Mouse (Mus musculus) heart, embryonic 13.5 days (tissue): ENCODE measurements around the gene Nup210l. TPM values are rescaled to one million over a fixed set of nuclear protein-coding genes. Genes with fewer than 3 reads are reported as not detected.

ENCODE experiments used
- ATAC-seq: fragments of 200-750 bp; cut with Nextera tagmentation; 2 replicates; pipeline ENCODE4 v1.8.0; 2017; ENCODE audit warnings: moderate TSS enrichment; ENCODE audit not compliant: insufficient number of reproducible peaks, low FRiP score, low TSS enrichment; ENCODE audit errors: extremely low read depth
- H3K27ac ChIP-seq: fragments of 300-500 bp; sonication (generic); replicated peaks from 2 replicates; pipeline ENCODE4 v1.5.1; 2015; ENCODE audit warnings: moderate library complexity, mild to moderate bottlenecking, inconsistent platforms
- H3K27me3 ChIP-seq: fragments of 300-500 bp; sonication (generic); replicated peaks from 2 replicates; pipeline ENCODE4 v1.6.1; 2015; ENCODE audit warnings: mild to moderate bottlenecking, inconsistent platforms
- H3K36me3 ChIP-seq: fragments of 300-500 bp; sonication (generic); 2 replicates; pipeline ENCODE4 v1.6.1; 2015; ENCODE audit warnings: mild to moderate bottlenecking, inconsistent platforms
- H3K4me1 ChIP-seq: fragments of 300-500 bp; sonication (generic); 2 replicates; pipeline ENCODE4 v1.6.1; 2015; ENCODE audit warnings: inconsistent platforms
- H3K4me2 ChIP-seq: fragments of 300-500 bp; sonication (generic); 2 replicates; pipeline ENCODE4 v1.6.1; 2015; ENCODE audit warnings: inconsistent platforms, mild to moderate bottlenecking, moderate library complexity
- H3K4me3 ChIP-seq: fragments of 300-500 bp; sonication (generic); 2 replicates; pipeline ENCODE4 v1.5.1; 2015; ENCODE audit warnings: moderate library complexity, mild to moderate bottlenecking, inconsistent platforms
- H3K9ac ChIP-seq: fragments of 300-500 bp; sonication (generic); 2 replicates; pipeline ENCODE4 v1.6.1; 2015; ENCODE audit warnings: inconsistent platforms, mild to moderate bottlenecking, moderate library complexity
- H3K9me3 ChIP-seq: fragments of 300-500 bp; sonication (generic); 2 replicates; pipeline ENCODE4 v1.6.1; 2016; ENCODE audit warnings: inconsistent platforms
- WGBS: fragments of 180-500 bp; shearing (Covaris S2); methylation state at CpG from one replicate; pipeline ENCODE4 v1.1.7; 2015; ENCODE audit warnings: mixed read lengths; 5-methylcytosine and 5-hydroxymethylcytosine counted together
- polyA plus RNA-seq: library from polyadenylated mRNA; unstranded; fragments of >200 nt; fragmentation: Nextera tagmentation; extraction: Ambion mirVana; gene quantifications from 2 replicates; pipeline ENCODE4 v1.2.1, GENCODE M21; 2015

The Nup210l gene
- polyA plus RNA-seq, 1 experiment from 2014 or later = 0.31 TPM

GRCm38 (mm10) chr3:90132745-90133144 lies 28.8 kb downstream of the Nup210l start:
- ATAC-seq = no peak
- WGBS = 70% methylated on average over 3 of the region's 3 CpGs

DNA sequence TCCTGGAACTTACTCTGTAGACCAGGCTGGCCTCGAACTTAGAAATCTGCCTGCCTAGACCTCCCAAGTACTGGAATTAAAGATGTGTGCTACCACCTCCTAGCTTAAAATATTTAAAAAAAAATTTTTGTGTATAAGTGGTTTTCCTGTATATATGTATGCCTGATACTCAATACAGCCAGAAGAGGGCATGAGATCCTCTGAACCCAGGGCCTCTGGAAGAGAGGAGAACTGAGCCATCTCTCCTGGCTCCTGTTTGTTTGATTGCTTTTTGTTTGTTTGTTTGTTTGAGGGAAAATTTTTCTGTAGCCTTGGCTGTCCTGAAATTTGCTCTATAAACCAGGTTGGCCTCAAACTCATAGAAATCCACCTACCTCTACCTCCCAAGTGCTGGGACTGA lies 29.4 kb downstream of the Nup210l start:
- Histone ChIP-seq H3K36me3 (no peaks in the 10 kb centered on the region), H3K27me3 (no peaks in the 10 kb centered on the region), H3K27ac (no peak overlapping the region), H3K4me3 (no peak overlapping the region), H3K4me1 (no peaks in the 10 kb centered on the region), H3K9ac (no peak overlapping the region), H3K4me2 (no peak overlapping the region), H3K9me3 (no peaks in the 10 kb centered on the region)
- WGBS = 77% methylated on average over 1 of the region's 1 CpGs
- ATAC-seq = no peak

More at GRCm38 (mm10) chr3:90132745-90133144, 28.8 kb downstream of the Nup210l start:
- Histone ChIP-seq H3K9me3 (no peaks in the 10 kb centered on the region), H3K9ac (no peak overlapping the region), H3K4me1 (no peaks in the 10 kb centered on the region), H3K27me3 (no peaks in the 10 kb centered on the region), H3K36me3 (no peaks in the 10 kb centered on the region), H3K4me2 (no peak overlapping the region), H3K4me3 (no peak overlapping the region), H3K27ac (no peak overlapping the region)

DNA sequence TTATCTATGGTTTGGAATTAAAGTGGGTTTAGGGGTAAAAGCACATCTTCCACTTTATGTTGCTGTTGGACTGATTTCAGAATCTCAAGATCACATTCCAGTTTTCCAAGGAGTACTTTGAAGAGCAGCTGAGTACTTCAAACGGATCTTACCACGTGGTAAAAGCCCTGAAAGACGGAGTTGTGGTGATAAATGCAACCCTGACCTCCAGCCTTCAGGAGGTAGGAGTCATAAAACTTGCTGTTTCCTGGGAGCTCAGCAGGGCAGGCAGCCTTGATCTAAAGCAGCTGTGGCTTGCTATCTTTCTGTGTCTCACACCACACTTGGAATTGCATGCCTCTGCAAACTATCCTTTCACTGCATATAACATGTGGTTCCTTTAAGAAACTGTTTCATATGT lies 30.6 kb downstream of the Nup210l start:
- H3K27ac ChIP-seq = no peak overlapping the region

GRCm38 (mm10) chr3:90134993-90135392 lies 31.1 kb downstream of the Nup210l start:
- H3K4me2 ChIP-seq = no peak overlapping the region
- no peaks in the 10 kb centered on the region for H3K36me3 ChIP-seq
- no peak overlapping the region for H3K4me3 ChIP-seq
- no peaks in the 10 kb centered on the region for H3K27me3 ChIP-seq
- no peak overlapping the region for H3K9ac ChIP-seq
- no peak overlapping the region for H3K27ac ChIP-seq
- H3K4me1 ChIP-seq = no peaks in the 10 kb centered on the region
- ATAC-seq = no peak
- 81% methylated on average over 5 of the region's 5 CpGs for WGBS
- no peaks in the 10 kb centered on the region for H3K9me3 ChIP-seq

More for the DNA sequence above, 30.6 kb downstream of the Nup210l start:
- Histone ChIP-seq H3K27me3 (no peaks in the 10 kb centered on the region), H3K4me3 (no peak overlapping the region), H3K4me1 (no peaks in the 10 kb centered on the region), H3K36me3 (no peaks in the 10 kb centered on the region), H3K4me2 (no peak overlapping the region), H3K9me3 (no peaks in the 10 kb centered on the region), H3K9ac (no peak overlapping the region)
- no peak for ATAC-seq
- WGBS = 41% methylated on average over 3 of the region's 3 CpGs

- H3K27me3 ChIP-seq = no peaks in the 10 kb centered on the region
- H3K36me3 ChIP-seq = no peaks in the 10 kb centered on the region
- H3K9me3 ChIP-seq = no peaks in the 10 kb centered on the region
- H3K4me2 ChIP-seq = no peak overlapping the region
- H3K4me1 ChIP-seq = no peaks in the 10 kb centered on the region
- no peak for ATAC-seq
- no peak overlapping the region for H3K4me3 ChIP-seq
- H3K9ac ChIP-seq = no peak overlapping the region
- 36% methylated on average over 13 of the region's 13 CpGs for WGBS
- no peak overlapping the region for H3K27ac ChIP-seq
Observed at GRCm38 (mm10) chr3:90136660-90137059, 32.7 kb downstream of the Nup210l start.

- Histone ChIP-seq H3K4me1 (no peaks in the 10 kb centered on the region), H3K9me3 (no peaks in the 10 kb centered on the region), H3K4me3 (no peak overlapping the region), H3K9ac (no peak overlapping the region), H3K27ac (no peak overlapping the region), H3K4me2 (no peak overlapping the region), H3K36me3 (no peaks in the 10 kb centered on the region), H3K27me3 (no peaks in the 10 kb centered on the region)
- 57% methylated on average over 1 of the region's 1 CpGs for WGBS
- ATAC-seq = no peak
Observed at GRCm38 (mm10) chr3:90137606-90138005, 33.7 kb downstream of the Nup210l start.

- Histone ChIP-seq H3K9ac (no peak overlapping the region), H3K4me2 (no peak overlapping the region), H3K27me3 (no peaks in the 10 kb centered on the region), H3K4me1 (no peaks in the 10 kb centered on the region), H3K9me3 (no peaks in the 10 kb centered on the region), H3K36me3 (no peaks in the 10 kb centered on the region), H3K27ac (no peak overlapping the region), H3K4me3 (no peak overlapping the region)
- ATAC-seq = no peak
- 83% methylated on average over 3 of the region's 3 CpGs for WGBS
Observed at GRCm38 (mm10) chr3:90139962-90140361, 36.0 kb downstream of the Nup210l start.

DNA sequence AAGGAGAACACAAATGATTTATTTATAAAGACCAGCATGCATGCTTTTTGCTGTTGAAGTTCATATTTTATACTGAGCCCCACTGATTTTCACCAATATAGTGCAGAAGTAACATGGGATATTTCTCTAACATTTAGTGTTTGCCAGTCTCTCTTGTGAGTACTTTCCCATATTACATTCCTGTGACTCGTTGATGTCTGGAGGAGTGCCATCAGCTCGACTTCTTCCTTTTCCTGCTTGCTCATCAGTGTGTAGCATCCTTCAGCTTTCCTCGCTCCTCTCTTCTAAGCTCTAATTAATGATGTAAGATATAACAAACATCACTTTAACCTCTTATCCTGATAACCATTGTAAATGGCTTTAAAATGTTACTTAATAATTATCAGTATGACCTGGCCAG lies 41.5 kb downstream of the Nup210l start:
- H3K27ac ChIP-seq = no peak overlapping the region
- no peaks in the 10 kb centered on the region for H3K27me3 ChIP-seq
- no peak overlapping the region for H3K9ac ChIP-seq
- H3K36me3 ChIP-seq = no peaks in the 10 kb centered on the region
- no peaks in the 10 kb centered on the region for H3K4me1 ChIP-seq
- 61% methylated on average over 3 of the region's 3 CpGs for WGBS
- ATAC-seq = no peak
- no peak overlapping the region for H3K4me3 ChIP-seq
- H3K9me3 ChIP-seq = no peaks in the 10 kb centered on the region
- H3K4me2 ChIP-seq = no peak overlapping the region

GRCm38 (mm10) chr3:90146651-90147050 lies 42.7 kb downstream of the Nup210l start:
- H3K27ac ChIP-seq = no peak overlapping the region
- no peak overlapping the region for H3K9ac ChIP-seq
- 88% methylated on average over 1 of the region's 1 CpGs for WGBS
- no peaks in the 10 kb centered on the region for H3K36me3 ChIP-seq
- H3K4me1 ChIP-seq = no peaks in the 10 kb centered on the region
- no peaks in the 10 kb centered on the region for H3K9me3 ChIP-seq
- ATAC-seq = no peak
- no peak overlapping the region for H3K4me2 ChIP-seq
- no peaks in the 10 kb centered on the region for H3K27me3 ChIP-seq
- H3K4me3 ChIP-seq = no peak overlapping the region

DNA sequence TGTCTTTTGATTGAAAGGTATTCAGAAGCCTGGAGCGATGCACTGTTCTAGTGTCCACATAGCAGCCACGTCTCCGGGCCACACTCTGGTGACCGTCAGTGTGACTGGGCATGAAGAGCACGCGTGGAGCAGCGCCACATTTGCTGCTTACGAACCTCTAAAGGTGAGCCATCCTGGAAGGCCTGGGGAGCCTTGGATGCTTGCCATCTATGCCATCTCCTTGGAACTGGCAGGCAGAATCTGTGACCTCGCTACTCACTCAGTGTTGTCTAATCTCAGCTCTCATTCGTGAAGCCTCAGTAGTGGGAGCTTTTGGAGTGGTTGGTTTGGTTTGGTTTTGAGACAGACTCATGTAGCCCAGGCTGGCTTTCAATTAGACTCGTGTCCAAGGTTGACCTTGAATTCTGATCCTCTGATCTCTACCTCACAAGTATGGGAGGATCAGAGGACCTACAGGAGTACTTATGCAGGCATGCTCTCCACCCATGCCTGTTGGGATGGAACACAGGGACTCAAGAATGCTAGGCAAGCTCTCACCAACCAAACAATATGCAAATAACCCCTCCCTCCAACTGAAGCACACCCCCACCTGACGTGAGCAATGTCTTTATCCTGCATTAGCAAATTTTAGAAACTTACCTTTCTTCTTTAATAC lies 47.3 kb downstream of the Nup210l start:
- Histone ChIP-seq H3K9me3 (no peaks in the 10 kb centered on the region), H3K36me3 (no peaks in the 10 kb centered on the region), H3K4me3 (no peak overlapping the region), H3K4me2 (no peak overlapping the region), H3K9ac (no peak overlapping the region), H3K4me1 (no peaks in the 10 kb centered on the region), H3K27me3 (no peaks in the 10 kb centered on the region), H3K27ac (no peak overlapping the region)
- WGBS = 82% methylated on average over 12 of the region's 12 CpGs
- ATAC-seq = no peak; the same call in 1 of the 2 replicates

- ATAC-seq = no peak
- Histone ChIP-seq H3K27ac (no peak overlapping the region), H3K9me3 (no peaks in the 10 kb centered on the region), H3K9ac (no peak overlapping the region), H3K4me2 (no peak overlapping the region), H3K4me1 (no peaks in the 10 kb centered on the region), H3K4me3 (no peak overlapping the region), H3K27me3 (no peaks in the 10 kb centered on the region), H3K36me3 (no peaks in the 10 kb centered on the region)
- 56% methylated on average over 5 of the region's 5 CpGs for WGBS
Observed at GRCm38 (mm10) chr3:90155996-90156395, 52.1 kb downstream of the Nup210l start.

DNA sequence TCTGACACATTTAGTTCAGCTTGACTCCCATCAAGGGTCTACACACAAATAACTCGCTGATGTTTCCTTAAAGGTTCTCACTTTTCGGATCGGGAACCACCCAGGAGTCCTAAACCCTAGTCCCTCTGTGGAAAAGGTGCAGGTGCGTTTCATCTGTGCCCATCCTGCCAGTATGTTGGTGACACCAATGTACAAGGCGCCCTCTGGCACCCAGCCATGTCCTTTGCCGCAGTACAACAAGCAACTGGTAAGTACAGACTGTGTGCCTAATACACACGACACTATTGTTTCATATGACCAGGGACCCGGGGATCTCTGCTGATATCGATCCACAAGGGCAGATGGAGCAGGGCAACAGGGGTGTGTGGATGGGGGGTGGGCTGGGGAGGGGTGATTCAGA lies 55.8 kb downstream of the Nup210l start:
- ATAC-seq = no peak
- no peak overlapping the region for H3K4me2 ChIP-seq

More for the DNA sequence above, 55.8 kb downstream of the Nup210l start:
- no peaks in the 10 kb centered on the region for H3K4me1 ChIP-seq
- no peaks in the 10 kb centered on the region for H3K9me3 ChIP-seq
- no peak overlapping the region for H3K9ac ChIP-seq
- H3K4me3 ChIP-seq = no peak overlapping the region
- H3K27me3 ChIP-seq = no peaks in the 10 kb centered on the region
- H3K36me3 ChIP-seq = no peaks in the 10 kb centered on the region
- no peak overlapping the region for H3K27ac ChIP-seq
- WGBS = 80% methylated on average over 9 of the region's 9 CpGs
